Mouse (Mus musculus) embryonic fibroblast, embryonic 13.5 days (primary cell): ENCODE measurements around the gene Pikfyve. TPM values are rescaled to one million over a fixed set of nuclear protein-coding genes. Genes with fewer than 3 reads are reported as not detected.
A peak's percentile ranks its signal among the peaks of the same experiment; 100 is the strongest.

Experiments used
- H3K27ac ChIP-seq: 2 replicates; pipeline ENCODE4 v1.5.1; 2012; ENCODE audit warnings: low read length, control low read depth, inconsistent platforms; ENCODE audit not compliant: insufficient read depth
- H3K4me1 ChIP-seq: 2 replicates; pipeline ENCODE4 v1.6.1; 2011; ENCODE audit warnings: low read length; ENCODE audit not compliant: control insufficient read depth, insufficient read depth
- H3K4me3 ChIP-seq: 2 replicates; pipeline ENCODE4 v1.5.1; 2011; ENCODE audit warnings: mild to moderate bottlenecking, control low read depth, low read length; ENCODE audit not compliant: insufficient read depth
- CTCF ChIP-seq: IDR thresholded peaks from 2 replicates; pipeline ENCODE4 v1.5.1; 2011; ENCODE audit warnings: mild to moderate bottlenecking, control low read depth, low read length, moderate library complexity, borderline replicate concordance; ENCODE audit not compliant: insufficient read depth
- POLR2A ChIP-seq: IDR thresholded peaks from 2 replicates; pipeline ENCODE4 v1.6.1; 2011; ENCODE audit warnings: low read depth, mild to moderate bottlenecking, control low read depth, low read length, moderate library complexity
- polyA plus RNA-seq: library from polyadenylated mRNA; stranded (reverse); fragments of >200 nt; gene quantifications from 2 replicates; pipeline ENCODE4 v1.2.4, GENCODE M21; 2011; ENCODE audit warnings: low read depth; ENCODE audit not compliant: missing spikeins, insufficient read length

The Pikfyve gene
- polyA plus RNA-seq, 1 experiment = 34.6 TPM

- no peak for TF ChIP-seq POLR2A
- no peak for TF ChIP-seq CTCF
- H3K4me3 ChIP-seq = no peak overlapping the region
- no peaks in the 10 kb centered on the region for H3K4me1 ChIP-seq
- no peak overlapping the region for H3K27ac ChIP-seq
Measured at GRCm38 (mm10) chr1:65181459-65181858, 5.0 kb upstream of the Pikfyve start.

DNA sequence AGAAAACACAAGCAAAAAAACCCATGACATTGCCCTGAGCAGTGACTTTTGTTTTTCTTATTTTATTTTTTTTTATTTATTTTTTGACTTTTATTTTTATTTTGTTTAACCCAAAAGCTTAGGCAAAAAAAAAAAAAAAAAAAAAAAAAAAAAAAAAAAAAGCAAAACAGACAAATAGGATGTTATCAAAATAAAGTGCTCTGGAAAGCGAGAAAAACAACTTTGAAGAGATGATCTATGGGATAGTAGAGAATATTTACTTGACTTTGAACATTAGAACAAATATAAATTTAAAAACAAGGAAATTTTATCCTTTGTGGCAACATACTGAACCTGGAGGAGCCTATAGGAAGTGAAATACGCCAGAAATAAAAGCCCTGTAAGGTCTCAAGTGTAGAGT lies 2.5 kb upstream of the Pikfyve start:
- Histone ChIP-seq H3K27ac (no peak overlapping the region), H3K4me1 (no peaks in the 10 kb centered on the region), H3K4me3 (no peak overlapping the region)
- TF ChIP-seq POLR2A = no peak
- no peak for TF ChIP-seq CTCF

DNA sequence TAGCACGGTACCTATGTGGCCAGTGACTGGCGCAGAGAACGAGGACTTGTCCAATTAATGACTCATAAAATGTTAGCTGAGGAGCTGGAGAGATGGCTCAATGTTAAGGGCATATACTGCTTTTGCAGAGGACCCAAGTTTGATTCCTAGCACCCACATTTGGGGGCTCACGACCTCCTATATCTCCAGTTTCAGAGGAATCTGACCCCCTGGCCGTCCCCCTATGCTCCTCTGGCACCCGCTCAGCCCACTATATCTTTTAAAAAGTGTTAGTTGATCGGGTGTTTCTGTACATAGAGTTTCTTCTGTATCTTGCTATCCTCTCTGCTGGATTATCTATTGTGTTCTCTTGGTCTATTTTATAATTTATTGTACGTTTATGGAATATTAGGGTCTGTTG lies 1.5 kb upstream of the Pikfyve start:
- TF ChIP-seq CTCF = no peak
- TF ChIP-seq POLR2A = no peak
- Histone ChIP-seq H3K27ac (no peak overlapping the region), H3K4me3 (no peak overlapping the region), H3K4me1 (no peaks in the 10 kb centered on the region)

- Histone ChIP-seq H3K4me3 (peak overlapping the region; percentile 79), H3K27ac (0 out of 2 replicates have a peak overlapping the region, but pooled peaks have one; percentile 48), H3K4me1 (no peaks in the 10 kb centered on the region)
- TF ChIP-seq POLR2A (no peak), CTCF (no peak)
Measured at GRCm38 (mm10) chr1:65185524-65186205, 818 bp upstream of the Pikfyve start.

DNA sequence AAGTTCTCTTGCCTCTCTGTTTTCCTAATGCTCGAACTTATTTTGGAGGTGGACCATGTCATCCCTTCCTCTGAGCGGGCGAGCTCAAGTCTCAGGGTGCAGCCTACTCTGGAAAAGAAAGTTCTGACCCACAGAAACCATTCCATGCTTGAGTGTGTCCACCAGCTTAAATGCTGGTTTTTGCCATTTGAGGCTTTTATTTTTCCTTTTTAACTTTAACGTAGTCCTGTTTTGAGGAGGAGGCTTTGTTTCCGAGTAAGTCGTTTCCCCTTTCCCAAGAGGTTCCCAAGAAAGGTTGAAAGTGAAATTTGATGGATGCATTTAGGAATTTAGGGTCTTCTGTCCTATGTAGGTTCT lies 569 bp downstream of the Pikfyve start:
- H3K4me1 ChIP-seq = no peaks in the 10 kb centered on the region
- TF ChIP-seq POLR2A = no peak
- no peak for TF ChIP-seq CTCF
- H3K4me3 ChIP-seq = peak overlapping the region; percentile 99
- H3K27ac ChIP-seq = no peak overlapping the region

- H3K27ac ChIP-seq = no peak overlapping the region
- no peak for TF ChIP-seq CTCF
- no peak for TF ChIP-seq POLR2A
- no peaks in the 10 kb centered on the region for H3K4me1 ChIP-seq
- no peak overlapping the region for H3K4me3 ChIP-seq
Measured at GRCm38 (mm10) chr1:65190172-65190571, 3.7 kb downstream of the Pikfyve start.

- no peak for TF ChIP-seq POLR2A
- TF ChIP-seq CTCF = no peak
Measured at GRCm38 (mm10) chr1:65193226-65193625, 6.7 kb downstream of the Pikfyve start.

GRCm38 (mm10) chr1:65198425-65198824 lies 11.9 kb downstream of the Pikfyve start:
- H3K4me3 ChIP-seq = no peak overlapping the region
- H3K4me1 ChIP-seq = no peaks in the 10 kb centered on the region
- H3K27ac ChIP-seq = no peak overlapping the region
- TF ChIP-seq CTCF = no peak
- TF ChIP-seq POLR2A = no peak

More at GRCm38 (mm10) chr1:65193226-65193625, 6.7 kb downstream of the Pikfyve start:
- Histone ChIP-seq H3K4me3 (no peak overlapping the region), H3K4me1 (no peaks in the 10 kb centered on the region), H3K27ac (no peak overlapping the region)

DNA sequence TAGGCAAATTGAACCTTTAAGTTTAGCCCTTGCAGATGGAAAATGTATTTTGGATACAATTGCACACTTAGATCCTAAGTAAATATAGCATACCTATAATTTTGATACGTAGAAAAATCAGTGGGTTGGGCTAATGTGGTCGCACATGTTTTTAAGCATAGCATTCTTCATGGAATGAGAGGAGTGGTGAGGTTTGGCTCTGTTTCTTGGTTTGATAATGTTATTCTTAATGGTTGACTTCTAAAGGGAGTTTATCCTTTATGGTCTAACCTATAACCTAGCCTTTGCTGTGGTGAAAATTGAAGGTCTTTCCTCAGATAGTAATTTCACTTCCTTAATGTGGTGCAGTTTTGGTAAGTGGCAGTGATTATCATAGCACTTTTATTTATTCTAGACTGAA lies 12.4 kb downstream of the Pikfyve start:
- no peaks in the 10 kb centered on the region for H3K4me1 ChIP-seq
- no peak for TF ChIP-seq CTCF
- TF ChIP-seq POLR2A = no peak
- no peak overlapping the region for H3K27ac ChIP-seq
- no peak overlapping the region for H3K4me3 ChIP-seq

DNA sequence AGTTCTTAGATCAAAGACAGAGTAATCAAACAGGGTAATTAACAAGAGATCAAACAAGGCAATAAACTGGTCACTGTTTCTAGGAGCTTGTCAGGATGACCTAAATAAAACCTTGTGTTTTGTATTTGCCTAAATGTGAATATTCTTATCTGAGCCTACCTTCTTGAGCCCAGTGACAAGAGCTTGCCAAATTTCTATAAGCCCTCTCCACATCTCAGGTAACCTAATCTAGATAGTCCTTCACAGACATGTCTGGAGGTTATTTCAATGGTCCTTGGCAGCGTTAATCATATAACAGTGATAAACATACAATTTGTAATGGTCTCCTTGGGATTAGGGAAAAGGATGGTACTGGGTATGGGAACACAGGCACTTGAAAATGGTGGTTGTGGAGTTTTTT lies 17.8 kb downstream of the Pikfyve start:
- Histone ChIP-seq H3K4me1 (no peaks in the 10 kb centered on the region), H3K4me3 (no peak overlapping the region), H3K27ac (no peak overlapping the region)
- TF ChIP-seq CTCF (no peak), POLR2A (no peak)
